Mouse (Mus musculus) left cerebral cortex, postnatal 4 days (tissue): ENCODE data around the gene Hist2h2aa1. TPM values are rescaled to one million over a fixed set of nuclear protein-coding genes. Genes with fewer than 3 reads are reported as not detected.
A peak's percentile ranks its signal among the peaks of the same experiment; 100 is the strongest.
"Not testable (repeated sequence)": the region's sequence is repeated elsewhere in the genome, so short reads cannot be mapped to it uniquely, and the experiment has no call there.

Experiments
- DNase-seq: peaks from one replicate; pipeline ENCODE4 v3.0.0-alpha.2; 2022
- intact Hi-C: fragments of 180-260 bp; cut with DNase I; formaldehyde crosslinking; loops from one replicate; pipeline ENCODE4 v1.15.1; 2025
- total RNA-seq, 2 experiments: library from RNA; stranded (reverse); gene quantifications; 2 replicates each; pipeline ENCODE4 v1.2.3; 2021

Gene Hist2h2aa1
- 10 to 100 TPM in 1 of 2 experiments, 1 to 10 TPM in 1; 9.5 to 10.0 TPM for total RNA-seq

DNA sequence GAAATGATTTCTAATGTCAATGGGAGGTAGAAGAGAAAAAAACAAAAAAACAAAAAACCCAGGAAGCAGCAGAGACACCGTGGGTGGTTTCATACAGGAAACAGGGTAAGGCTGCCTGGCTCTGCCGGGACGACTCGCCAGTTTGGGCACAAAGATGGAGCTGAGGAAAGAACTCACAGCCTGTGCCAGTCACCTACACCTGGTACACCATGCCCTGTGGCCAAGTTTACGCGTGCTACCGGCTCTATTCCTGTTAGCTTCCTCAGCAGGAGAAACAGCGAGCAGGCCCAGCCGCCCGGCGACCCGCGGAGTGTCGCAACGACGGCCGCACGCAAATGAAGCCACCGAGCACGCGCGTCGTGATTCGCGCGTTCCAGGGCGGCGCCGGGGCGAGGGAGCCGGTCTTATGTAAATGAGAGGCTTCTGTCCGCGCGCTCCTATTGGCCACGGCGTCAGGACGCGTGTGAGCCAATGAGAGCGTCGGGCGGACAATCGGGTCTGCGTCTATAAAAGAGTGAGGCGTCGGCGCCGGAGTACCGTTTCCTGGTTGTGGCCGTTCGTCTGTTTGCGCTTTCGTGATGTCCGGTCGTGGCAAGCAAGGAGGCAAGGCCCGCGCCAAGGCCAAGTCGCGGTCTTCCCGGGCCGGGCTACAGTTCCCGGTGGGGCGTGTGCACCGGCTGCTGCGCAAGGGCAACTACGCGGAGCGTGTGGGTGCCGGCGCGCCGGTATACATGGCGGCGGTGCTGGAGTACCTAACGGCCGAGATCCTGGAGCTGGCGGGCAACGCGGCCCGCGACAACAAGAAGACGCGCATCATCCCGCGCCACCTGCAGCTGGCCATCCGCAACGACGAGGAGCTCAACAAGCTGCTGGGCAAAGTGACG lies at the start of gene Hist2h2aa1:
Gene Hist2h2aa1 (plus strand): TSS at position 495 of the 884 bp plus-strand sequence.
- intact Hi-C loops: not testable (repeated sequence)
- DNase-seq: peak; percentile 84

DNA sequence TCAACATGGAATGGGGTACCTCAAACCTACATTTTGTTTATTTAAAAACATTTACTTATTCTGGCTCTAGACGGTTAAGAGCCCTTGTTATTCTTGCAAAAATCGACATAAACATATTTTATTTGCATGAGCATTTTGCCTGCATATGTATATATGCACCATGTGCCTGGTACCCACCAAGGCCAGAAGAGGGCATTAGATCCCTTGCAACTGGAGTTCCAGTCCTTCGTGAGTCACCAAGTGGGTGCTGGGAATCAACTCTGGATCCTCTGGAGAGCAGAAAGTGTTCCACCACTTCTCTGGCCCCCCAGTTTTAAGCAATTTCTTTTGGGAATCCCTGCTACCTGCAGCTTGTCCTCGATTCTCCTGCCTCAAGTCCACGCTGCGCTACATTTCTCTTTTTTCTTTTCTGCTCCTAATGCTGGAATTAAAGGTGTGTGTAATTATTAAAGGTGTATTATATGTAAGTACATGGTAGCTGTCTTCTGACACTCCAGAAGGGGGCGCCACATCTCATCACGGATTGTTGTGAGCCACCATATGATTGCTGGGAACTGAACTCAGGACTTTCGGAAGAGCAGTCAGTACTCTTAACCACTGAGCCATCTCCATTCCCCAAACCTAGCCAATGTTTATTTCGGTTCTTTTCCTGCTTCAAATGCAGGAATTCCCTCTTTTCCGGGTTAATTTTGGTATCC lies 49.5 kb upstream of the Hist2h2aa1 start:
- no peak for DNase-seq
- intact Hi-C loops: no loop called here

DNA sequence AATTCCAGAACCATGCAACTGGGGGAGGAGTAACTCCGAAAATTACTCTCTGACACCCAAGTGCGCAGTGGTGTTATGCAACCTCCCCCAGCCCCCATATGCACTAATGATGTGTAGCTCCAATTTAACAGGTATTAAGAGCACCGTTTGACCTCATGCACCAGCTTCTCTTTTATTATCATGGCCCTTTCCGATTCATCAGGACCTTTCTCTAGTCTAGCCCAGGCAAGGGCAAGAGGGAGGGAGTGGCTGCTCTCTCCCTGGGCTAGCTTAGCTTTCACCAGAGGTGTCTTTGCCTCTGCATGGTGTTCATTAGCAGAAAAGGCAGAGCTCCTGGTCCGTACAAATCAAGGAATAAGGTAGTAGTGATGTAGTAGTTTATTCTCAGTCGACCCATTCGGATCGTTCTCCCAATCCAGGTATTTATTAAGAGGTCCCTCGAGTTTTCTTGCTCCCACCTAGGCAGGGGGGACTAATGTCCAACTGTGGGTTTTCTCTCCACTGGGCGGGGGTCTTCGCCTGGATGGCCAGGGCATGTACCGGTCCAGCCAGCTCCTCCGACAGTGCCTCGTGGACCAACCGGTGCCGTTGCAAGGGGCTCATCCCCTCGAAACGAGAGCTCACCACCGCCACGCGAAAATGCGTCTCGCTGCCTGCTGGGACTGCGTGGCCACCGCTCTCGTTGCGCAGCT lies 48.7 kb upstream of the Hist2h2aa1 start:
- no peak for DNase-seq
- intact Hi-C loops: no loop called here

DNA sequence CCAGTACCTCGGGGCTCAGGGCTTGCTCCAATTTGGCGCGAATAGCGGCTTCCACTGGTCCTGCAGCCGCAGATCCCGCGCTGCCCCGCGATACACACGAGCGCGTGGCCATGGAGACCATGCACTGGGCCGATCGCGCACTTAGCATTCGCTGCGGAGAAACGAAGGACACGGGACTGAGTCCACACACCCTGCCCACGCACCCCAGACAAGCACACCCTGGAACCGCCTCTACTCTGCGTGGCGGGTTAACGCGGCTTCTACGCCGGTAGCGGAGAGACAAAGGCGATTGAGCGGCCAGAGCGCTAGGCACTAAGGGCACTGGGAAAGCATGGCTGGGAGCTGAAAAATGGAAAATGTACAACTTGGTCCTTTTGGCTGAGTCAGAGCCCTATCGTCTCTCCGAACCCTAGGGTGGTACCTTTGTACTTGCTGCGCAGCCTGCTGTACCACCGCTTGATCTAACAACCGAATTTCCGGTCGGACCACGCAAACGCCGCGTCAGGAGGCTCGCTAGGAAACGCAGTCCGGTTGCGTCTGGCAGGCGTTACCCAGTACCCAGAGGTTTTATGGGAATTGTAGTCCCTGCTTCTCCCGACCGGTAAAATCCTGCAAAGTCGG lies 48.1 kb upstream of the Hist2h2aa1 start:
- intact Hi-C loops: no loop called here
- DNase-seq: peak; percentile 91

DNA sequence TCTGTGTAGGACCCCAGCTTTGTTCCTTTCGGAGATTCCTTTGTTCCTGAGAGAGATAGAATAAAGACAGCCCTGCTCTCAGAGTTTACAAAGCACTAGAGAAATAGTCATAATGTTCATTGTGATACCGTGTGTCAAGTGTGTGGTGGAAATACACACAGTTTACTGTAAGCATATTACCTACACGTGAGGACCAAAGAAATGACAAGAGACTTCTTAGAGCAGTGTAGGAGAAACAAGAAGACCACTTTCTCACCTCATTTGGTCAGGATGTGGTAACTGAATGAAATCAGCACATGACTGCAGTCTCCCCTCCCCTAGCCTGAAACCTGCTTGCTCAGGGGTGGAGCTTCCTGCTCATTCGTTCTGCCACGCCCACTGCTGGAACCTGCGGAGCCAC lies 47.1 kb upstream of the Hist2h2aa1 start:
- no peak for DNase-seq
- intact Hi-C loops: no loop called here

DNA sequence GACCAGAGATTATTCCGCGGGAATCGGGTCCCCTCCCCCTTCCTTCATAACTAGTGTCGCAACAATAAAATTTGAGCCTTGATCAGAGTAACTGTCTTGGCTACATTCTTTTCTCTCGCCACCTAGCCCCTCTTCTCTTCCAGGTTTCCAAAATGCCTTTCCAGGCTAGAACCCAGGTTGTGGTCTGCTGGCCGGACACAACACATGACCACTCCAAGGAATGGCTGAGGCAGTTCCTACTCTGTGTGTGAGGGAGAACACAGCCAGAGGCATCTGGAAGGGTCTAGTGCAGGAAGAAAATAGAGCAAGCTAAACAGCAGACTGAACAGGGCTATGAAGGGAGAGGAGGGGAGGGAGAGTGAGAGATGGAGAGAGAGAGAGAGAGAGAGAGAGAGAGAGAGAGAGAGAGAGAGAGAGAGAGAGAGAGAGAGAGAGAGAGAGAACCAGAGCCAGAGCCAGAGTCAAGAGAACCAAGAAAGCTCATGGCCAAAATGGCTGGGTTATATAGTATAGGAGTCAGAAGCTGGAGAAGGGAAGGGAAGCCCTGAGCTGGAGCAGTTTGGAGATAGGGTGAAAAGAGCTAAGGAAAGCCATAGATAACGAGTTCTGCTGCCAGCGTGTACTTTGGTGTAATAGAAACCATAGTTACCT lies 46.6 kb upstream of the Hist2h2aa1 start:
- DNase-seq, intact Hi-C loops: not testable (repeated sequence)

DNA sequence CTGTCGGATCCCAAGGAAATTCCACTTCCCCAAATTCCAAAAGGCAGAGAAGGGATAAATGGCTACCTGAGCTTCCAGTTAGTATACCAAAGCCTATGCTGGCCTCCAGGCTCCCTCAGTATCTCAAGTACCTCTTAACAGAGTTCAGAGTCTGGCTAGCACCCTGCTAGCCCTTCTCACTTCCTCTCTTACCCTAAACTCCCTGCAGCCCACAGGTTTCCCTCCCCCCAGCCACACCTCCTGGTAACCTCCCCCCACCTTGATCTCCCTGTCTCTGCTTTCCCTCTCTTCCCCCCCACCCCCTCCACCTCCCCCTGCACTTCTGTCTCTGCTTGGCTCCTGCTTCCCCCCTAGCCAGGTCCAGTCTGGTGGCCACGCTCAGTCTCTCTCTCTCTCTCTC lies 45.6 kb upstream of the Hist2h2aa1 start:
- intact Hi-C loops: no loop called here

DNA sequence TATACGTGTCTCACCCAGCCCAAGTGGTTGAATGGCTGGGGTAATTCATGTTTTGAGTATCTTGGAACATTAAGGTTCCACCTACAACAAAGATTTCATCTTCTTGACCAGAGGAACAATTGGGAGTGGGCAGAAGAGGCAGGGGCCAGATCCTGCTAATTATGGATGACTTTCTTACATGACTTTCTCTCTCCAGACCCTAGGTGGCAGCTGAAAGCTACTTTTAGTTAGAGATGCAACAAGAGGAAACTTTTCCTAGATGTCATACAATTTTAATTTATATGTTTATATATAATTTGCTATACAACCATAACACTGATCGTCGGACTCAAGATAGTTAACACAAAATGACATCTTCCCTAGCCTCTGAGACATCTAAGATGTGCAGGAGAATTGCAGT lies 37.5 kb upstream of the Hist2h2aa1 start:
- intact Hi-C loops: no loop called here
- DNase-seq: no peak

More for the DNA sequence above, 45.6 kb upstream of the Hist2h2aa1 start:
- DNase-seq: no peak

DNA sequence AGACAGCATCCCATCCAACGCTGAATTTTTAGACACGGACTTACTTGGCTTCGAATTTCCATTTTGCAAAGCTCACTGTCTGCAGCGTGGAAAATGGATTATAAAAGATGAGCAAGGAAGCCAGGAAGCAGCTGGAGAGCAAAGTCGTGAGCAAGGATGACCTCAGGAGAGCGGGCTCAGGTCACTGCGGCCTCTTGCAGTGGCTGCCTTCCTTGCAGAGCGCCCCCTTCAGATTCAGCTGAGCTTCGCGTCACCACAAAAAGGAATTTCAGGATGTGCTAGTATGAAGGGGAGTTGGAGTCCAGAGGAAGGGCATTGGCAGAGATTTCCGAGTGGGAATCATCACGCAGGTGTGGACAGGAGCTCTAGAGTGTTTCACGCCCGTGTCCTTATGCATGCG lies 36.1 kb upstream of the Hist2h2aa1 start:
- DNase-seq: peak; percentile 28
- intact Hi-C loops: no loop called here

DNA sequence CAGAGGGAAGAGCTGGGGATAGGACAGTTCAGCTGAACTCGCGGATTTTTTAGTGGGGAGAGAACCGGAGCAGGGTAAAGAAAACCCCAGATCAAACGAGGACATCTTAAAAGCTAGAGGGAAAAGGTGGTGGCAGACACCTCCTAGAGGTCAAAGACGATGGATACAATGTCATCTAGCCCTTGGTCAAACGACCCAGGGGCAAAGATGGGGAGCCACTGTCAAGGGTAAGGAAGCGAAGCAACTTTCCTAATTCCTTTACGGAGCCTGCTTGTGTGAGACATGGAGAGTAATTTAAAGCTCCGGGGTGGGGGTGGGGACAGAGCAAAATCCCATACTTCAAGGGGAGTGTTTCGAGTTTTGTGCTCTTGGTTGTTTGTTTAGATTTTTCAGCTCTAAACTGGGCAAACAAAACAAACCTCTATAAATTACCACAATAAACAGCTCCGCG lies 26.1 kb upstream of the Hist2h2aa1 start:
- intact Hi-C loops: no loop called here

DNA sequence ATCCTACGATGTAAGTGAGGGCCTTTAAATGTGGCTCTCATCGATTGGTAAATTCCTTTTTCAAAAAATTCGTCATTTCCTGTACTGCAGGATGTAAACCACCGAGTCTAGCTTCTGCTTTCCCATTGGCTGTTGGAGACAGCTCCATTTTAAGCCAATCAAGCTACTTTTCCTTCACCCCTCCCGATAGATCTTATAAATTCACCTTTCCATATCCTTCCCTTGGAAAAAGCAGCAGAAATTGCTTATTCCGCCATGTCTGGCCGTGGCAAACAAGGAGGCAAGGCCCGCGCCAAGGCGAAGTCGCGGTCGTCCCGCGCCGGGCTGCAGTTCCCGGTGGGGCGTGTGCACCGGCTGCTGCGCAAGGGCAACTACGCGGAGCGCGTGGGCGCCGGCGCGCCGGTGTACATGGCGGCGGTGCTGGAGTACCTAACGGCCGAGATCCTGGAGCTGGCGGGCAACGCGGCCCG lies 25.6 kb upstream of the Hist2h2aa1 start, which contains the start of the genes Bola1 and Hist2h2ab:
Gene Bola1 (minus strand): TSS at position 49 of the 470 bp plus-strand sequence.
Gene Hist2h2ab (plus strand): TSS at position 205 of the 470 bp plus-strand sequence.
- intact Hi-C loops: no loop called here

More for the DNA sequence above, 26.1 kb upstream of the Hist2h2aa1 start:
- no peak for DNase-seq

DNA sequence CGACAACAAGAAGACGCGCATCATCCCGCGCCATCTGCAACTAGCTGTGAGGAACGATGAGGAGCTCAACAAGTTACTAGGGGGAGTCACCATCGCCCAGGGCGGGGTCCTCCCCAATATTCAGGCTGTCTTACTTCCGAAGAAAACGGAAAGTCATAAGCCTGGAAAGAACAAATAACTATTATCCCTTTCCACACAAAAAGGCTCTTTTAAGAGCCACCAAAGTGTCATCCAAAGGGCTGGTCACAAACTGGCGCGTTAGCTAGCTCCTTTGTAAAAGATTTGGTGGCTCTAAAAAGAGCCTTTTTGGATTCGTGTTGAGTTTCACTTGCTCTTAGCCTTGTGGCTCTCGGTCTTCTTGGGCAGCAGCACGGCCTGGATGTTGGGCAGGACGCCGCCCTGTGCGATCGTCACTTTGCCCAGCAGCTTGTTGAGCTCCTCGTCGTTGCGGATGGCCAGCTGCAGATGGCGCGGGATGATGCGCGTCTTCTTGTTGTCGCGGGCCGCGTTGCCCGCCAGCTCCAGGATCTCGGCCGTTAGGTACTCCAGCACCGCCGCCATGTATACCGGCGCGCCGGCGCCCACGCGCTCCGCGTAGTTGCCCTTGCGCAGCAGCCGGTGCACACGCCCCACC lies 25.0 kb upstream of the Hist2h2aa1 start:
- DNase-seq: not testable (repeated sequence)

More for the DNA sequence above, 25.6 kb upstream of the Hist2h2aa1 start, which contains the start of the genes Bola1 and Hist2h2ab:
- peak; percentile 67 for DNase-seq

DNA sequence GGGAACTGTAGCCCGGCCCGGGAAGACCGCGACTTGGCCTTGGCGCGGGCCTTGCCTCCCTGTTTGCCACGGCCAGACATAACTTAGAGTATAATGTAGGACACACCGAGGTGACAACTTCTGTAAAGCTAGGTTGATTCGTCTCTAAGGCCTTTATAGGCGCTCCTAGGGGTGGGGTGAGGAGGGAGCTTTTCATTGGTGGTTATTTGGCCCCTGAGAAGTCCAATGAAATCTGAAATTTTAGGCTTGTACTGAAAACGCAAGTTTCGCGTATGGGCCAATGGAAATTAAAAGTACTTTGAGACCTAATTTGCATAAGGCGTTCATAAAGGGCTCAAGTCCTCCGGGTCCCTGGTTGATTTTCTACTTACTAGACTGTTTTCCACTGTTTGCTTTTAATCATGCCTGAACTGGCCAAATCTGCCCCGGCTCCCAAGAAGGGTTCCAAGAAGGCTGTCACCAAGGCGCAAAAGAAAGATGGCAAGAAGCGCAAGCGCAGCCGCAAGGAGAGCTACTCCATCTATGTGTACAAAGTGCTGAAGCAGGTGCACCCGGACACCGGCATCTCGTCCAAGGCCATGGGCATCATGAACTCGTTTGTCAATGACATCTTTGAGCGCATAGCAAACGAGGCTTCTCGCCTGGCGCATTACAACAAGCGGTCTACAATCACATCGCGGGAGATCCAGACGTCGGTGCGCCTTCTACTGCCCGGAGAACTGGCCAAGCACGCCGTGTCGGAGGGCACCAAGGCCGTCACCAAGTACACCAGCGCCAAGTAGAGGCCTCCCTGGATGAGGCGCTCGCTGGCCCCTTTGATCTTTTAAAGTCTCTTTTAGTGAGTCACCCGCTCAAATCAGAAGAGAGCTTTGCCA lies 24.3 kb upstream of the Hist2h2aa1 start, which contains the start of the genes Hist2h2ac and Hist2h2be:
Gene Hist2h2ac (minus strand): TSS at position 116 of the 875 bp plus-strand sequence.
Gene Hist2h2be (plus strand): TSS at position 355 of the 875 bp plus-strand sequence.
- intact Hi-C loops: no loop called here
- DNase-seq: peak; percentile 69

More for the DNA sequence above, 25.0 kb upstream of the Hist2h2aa1 start:
- intact Hi-C loops: not testable (repeated sequence)

DNA sequence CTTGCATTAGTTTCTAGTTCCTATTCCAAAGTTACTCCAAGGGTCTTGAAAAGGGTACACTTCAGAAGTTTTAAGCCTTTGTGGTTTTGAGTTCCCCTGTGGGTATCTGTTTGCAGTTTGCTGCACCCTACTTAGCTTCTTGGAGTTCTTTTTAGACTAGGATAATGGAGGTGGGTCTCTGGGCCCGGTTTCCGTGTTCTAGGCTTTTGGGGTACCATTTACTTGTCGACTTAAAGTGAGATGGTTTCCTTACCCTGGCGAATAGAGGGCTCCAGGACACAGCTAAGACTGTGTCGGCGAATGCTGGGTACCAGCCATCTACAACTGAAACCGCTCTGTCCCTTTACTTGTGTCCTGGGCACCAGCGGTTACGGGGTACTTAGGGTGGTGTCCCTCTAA lies 23.7 kb upstream of the Hist2h2aa1 start:
- no peak for DNase-seq
- intact Hi-C loops: no loop called here

DNA sequence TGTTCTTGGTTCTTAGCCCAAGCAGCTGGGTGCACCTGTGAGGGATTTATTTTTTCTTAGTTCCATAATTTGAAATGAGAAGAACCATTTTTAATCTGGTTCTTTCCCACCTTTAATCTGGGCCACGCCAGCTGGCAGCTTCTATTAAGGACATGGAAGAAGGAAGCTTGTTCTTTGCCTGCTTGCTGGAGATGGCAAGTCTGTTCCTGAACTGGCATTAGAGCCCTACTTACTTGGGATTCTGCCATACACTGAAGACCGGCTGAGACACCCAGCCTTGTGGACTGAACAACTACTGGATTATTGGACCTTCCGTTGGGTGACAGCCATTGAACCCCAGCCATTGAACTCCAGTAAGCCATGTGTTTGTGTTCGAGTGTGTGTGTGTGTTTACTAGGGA lies 22.5 kb upstream of the Hist2h2aa1 start:
- no peak for DNase-seq
- intact Hi-C loops: no loop called here

DNA sequence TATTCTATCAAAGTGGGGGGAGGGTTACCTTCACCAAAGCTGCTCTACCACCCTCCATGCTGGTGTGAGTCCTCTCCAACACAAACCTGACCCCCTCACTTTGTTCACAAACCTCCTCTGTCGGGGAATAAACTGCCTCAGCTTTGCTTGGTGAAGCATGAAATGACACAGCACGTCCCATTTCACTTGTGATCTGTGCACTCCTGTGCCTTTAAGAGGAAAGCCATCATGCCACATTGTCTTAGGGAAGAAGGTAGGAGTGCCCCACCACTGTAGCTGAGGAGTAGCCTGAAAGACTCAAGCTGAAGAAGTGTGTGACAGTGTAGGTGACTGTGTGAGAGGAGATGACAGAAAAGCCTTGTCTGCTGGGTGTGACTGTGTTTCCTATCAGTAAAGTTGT lies 19.9 kb upstream of the Hist2h2aa1 start:
- no peak for DNase-seq
- intact Hi-C loops: no loop called here

DNA sequence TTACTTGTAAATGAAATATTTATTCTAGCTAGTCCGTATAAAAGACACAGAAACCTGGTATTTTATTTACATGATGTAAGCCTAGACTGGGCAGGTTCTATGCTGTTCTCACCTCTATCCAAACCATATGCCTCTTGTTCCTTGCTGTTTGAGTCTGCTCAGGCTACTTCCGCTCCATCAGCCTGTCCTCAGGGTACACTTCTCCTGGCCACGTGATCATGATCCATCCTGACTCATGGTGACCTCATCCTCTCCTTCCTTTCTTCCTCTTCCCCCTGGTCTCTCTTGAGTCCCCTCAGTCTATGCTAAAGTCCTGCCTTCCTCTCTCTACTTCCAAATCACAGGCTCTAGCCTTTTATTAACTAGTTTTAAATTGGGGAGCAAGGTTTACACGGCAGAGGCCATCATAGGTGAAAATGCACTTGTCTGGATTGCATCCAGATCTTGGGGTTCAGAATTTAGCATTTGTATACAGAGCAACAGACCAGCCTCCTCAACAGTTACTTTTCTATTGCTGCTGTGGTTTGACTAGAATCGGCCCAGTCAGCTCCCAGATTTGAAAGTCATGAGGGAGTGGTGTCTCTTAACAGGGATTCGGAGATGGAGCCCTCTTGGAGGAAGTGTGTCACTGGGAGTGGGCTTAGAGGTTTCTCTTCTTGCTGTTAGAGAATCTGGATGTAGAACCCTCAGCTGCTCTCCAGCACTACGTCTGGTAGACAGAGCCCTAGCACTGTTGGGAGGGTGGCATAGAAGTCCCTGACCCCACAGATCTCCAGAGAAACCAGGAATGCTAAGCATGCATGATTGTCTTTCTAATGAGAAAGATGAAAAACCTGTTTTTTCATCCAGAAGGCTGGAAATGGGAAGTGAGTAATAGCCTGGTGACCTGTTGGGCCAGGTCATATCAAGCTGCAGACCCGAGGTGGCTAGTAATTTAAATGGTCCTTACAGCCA lies 18.3 kb upstream of the Hist2h2aa1 start:
- intact Hi-C loops: no loop called here
- DNase-seq: no peak
